Mouse (Mus musculus) MEL (cell line): ENCODE data around the gene Cep41.

Experiments
- CTCF ChIP-seq, 3 experiments: IDR thresholded peaks in 2 of 3; conservative IDR thresholded peaks in 1 of 3; 2 replicates each; pipeline ENCODE4 v1.5.1; 2011 to 2012; ENCODE audit warnings: low read length in 3 of 3, low read depth in 2 of 3, mild to moderate bottlenecking in 2 of 3, improper control_type of control experiment in 1 of 3, inconsistent platforms in 1 of 3, mixed read lengths in 1 of 3, moderate library complexity in 1 of 3; ENCODE audit not compliant: control insufficient read depth in 1 of 3, insufficient read depth in 1 of 3, poor library complexity in 1 of 3, severe bottlenecking in 1 of 3
- MAFK ChIP-seq: IDR thresholded peaks from 2 replicates; pipeline ENCODE4 v1.6.1; 2011; ENCODE audit warnings: low read depth, mild to moderate bottlenecking, low read length, improper control_type of control experiment, borderline replicate concordance
- POLR2AphosphoS5 ChIP-seq: IDR thresholded peaks from 2 replicates; pipeline ENCODE4 v1.6.1; 2012; ENCODE audit warnings: low read depth, borderline replicate concordance, mild to moderate bottlenecking, inconsistent platforms, low read length, moderate library complexity, mixed read lengths

- TF ChIP-seq POLR2AphosphoS5 (no peak), MAFK (no peak), CTCF (IDR thresholded peaks at IDR 0.05 in 2 of 3, conservative IDR thresholded peaks at IDR 0.05 in 1 of 3; ENCODE audit: control insufficient read depth in 1 of 3, insufficient read depth in 1 of 3, low read depth in 2 of 3, low read length in 3 of 3, poor library complexity in 1 of 3, severe bottlenecking in 1 of 3) (no peak)
These were observed 9.9 kb upstream of the Cep41 start for GRCm38 (mm10) chr6:30703476-30703875.
